Mouse (Mus musculus): ENCODE results near the gene Foxb1.

Foxb1 gene

DNA sequence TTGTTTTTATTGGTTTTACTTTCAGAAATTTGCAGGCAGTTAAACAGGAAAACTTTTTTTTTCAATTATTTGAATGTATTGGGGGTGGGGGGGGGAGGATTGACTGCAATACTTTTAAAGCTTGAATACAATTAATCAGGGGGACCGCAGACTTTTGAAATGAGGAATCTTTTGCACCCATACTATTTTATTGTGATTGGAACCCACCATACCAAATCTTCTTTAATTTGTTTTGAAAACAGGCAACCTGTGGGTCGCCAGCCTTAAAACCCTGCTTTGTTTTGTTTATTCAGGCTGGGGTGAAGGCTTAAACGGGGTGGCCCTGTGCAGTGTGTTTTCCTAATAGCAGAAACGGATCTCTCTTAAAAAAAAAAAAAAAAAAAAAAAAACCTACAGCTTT is 6.2 kb upstream of the Foxb1 start:
- H3K9me3 ChIP-seq (ENCODE audit: low read length) = no peaks in the 10 kb centered on the region
- peaks cover 97% of the 10 kb centered on the region for H3K27me3 ChIP-seq (ENCODE audit: insufficient read depth, low read length)
- peaks cover 86% of the 10 kb centered on the region for H3K4me1 ChIP-seq (replicated peaks; ENCODE audit: low read depth, low read length)
- H3K4me3 ChIP-seq (replicated peaks; ENCODE audit: low read length) = no peak overlapping the region
- no peak for TF ChIP-seq CTCF (conservative IDR thresholded peaks at IDR 0.05; ENCODE audit: low read length)
- no peak for TF ChIP-seq POU5F1 (IDR thresholded peaks at IDR 0.05; ENCODE audit: borderline replicate concordance, low read length)
- TF ChIP-seq NANOG (IDR thresholded peaks at IDR 0.05; ENCODE audit: borderline replicate concordance, low read length) = no peak
- H3K36me3 ChIP-seq (ENCODE audit: insufficient read depth, low read length) = no peaks in the 10 kb centered on the region

DNA sequence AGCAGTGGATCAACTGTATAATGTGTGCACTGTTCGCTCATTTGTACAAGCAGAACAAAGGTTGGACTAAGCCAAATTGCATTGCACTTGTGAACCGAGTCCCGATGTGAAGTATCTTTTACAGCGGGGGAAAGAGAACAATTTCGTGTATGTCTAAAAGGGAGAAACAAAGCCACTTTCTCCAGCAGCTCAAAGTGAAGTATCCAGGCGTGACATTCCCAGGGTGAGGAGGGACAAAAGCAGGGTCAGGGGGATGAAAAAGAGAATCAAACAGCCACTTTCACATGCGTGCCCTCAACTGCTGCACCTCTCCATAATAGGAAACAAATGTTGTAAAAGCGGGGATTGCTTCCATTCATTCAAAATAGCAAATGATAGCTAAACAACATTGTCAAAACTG is 5.6 kb upstream of the Foxb1 start:
- no peak overlapping the region for H3K4me3 ChIP-seq (replicated peaks; ENCODE audit: low read length)
- peaks cover 97% of the 10 kb centered on the region for H3K27me3 ChIP-seq (ENCODE audit: insufficient read depth, low read length)
- peaks cover 93% of the 10 kb centered on the region for H3K4me1 ChIP-seq (replicated peaks; ENCODE audit: low read depth, low read length)
- no peaks in the 10 kb centered on the region for H3K9me3 ChIP-seq (ENCODE audit: low read length)
- TF ChIP-seq POU5F1 (IDR thresholded peaks at IDR 0.05; ENCODE audit: borderline replicate concordance, low read length) (no peak), NANOG (IDR thresholded peaks at IDR 0.05; ENCODE audit: borderline replicate concordance, low read length) (no peak), CTCF (conservative IDR thresholded peaks at IDR 0.05; ENCODE audit: low read length) (no peak)
- no peaks in the 10 kb centered on the region for H3K36me3 ChIP-seq (ENCODE audit: insufficient read depth, low read length)

DNA sequence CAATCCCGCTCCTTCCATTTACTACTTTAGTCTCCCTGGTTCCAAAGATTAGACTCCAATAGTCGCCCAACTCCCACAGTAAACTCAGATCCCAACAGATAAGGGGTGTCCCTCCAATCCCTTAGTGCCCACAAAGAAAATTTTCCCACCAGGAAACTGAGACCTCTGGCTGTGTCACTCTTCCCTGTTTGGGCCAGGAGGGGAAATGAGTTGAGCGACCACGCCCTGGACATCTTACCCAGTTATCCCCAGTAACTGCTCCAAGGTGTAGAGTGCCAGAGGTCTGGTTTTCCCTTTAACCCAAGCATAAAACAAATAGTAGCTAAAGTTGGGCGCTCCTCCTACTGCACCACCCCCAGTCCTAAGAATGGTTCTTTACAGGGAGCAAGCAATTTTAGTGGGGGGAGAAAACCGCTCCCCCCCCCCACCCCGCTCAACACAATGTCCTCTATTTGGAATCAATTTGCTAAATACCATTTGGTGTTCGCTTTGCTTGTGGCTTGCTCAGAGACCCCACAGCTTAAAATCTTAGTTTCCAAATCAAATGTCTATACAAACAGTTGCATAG is 4.8 kb upstream of the Foxb1 start:
- H3K27me3 ChIP-seq (ENCODE audit: insufficient read depth, low read length) = peaks cover 99% of the 10 kb centered on the region
- peaks cover 96% of the 10 kb centered on the region for H3K4me1 ChIP-seq (replicated peaks; ENCODE audit: low read depth, low read length)
- no peaks in the 10 kb centered on the region for H3K9me3 ChIP-seq (ENCODE audit: low read length)
- TF ChIP-seq NANOG (IDR thresholded peaks at IDR 0.05; ENCODE audit: borderline replicate concordance, low read length) (no peak), POU5F1 (IDR thresholded peaks at IDR 0.05; ENCODE audit: borderline replicate concordance, low read length) (no peak)
- H3K36me3 ChIP-seq (ENCODE audit: insufficient read depth, low read length) = no peaks in the 10 kb centered on the region
- H3K4me3 ChIP-seq (replicated peaks; ENCODE audit: low read length) = 0 out of 2 replicates have a peak overlapping the region, but pooled peaks have one; percentile 45

DNA sequence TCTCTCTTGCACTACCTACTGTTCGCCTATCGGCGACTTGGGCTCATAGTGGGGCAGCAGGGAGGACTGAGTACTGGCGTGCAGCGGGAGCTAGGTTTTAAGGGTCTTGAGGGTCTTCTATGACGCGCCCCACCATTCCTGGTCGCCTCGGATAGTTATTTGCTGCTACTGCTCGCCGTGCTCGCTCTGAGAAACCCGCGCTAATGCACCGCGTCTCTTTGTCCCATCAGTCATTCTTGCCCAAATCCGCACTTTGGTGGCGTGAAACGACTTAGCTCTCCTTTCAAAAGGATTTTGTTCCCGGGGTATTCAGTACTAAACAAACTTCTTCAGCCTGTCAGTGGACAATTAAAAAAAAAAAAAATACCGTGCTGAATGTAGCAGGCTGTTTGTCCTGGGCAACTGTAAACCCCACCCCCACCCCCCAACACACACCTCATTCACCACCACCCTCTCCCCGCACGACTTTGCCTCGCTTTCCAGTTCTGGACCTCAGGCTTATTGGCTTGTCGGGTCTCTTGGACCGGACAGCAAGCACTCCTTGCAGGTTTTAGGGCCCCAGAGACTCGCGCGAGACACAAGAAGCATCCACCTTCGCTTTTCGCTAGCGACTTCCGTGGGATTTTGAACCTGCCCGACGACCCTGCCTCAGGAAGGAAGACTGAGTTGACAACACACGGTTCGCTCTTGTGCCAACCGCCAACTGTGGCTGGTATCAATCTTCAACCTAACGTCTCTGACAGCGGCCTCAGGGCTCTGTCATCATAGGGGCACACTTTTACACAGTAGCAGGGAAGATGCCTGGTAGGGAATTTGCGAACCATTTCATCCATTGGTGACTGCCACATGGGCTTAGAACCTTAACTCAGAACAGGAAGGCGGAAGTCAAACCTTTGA is 4.1 kb upstream of the Foxb1 start:
- TF ChIP-seq CTCF (conservative IDR thresholded peaks at IDR 0.05; ENCODE audit: low read length) = no peak
- TF ChIP-seq NANOG (IDR thresholded peaks at IDR 0.05; ENCODE audit: borderline replicate concordance, low read length) = no peak
- no peak for TF ChIP-seq POU5F1 (IDR thresholded peaks at IDR 0.05; ENCODE audit: borderline replicate concordance, low read length)

DNA sequence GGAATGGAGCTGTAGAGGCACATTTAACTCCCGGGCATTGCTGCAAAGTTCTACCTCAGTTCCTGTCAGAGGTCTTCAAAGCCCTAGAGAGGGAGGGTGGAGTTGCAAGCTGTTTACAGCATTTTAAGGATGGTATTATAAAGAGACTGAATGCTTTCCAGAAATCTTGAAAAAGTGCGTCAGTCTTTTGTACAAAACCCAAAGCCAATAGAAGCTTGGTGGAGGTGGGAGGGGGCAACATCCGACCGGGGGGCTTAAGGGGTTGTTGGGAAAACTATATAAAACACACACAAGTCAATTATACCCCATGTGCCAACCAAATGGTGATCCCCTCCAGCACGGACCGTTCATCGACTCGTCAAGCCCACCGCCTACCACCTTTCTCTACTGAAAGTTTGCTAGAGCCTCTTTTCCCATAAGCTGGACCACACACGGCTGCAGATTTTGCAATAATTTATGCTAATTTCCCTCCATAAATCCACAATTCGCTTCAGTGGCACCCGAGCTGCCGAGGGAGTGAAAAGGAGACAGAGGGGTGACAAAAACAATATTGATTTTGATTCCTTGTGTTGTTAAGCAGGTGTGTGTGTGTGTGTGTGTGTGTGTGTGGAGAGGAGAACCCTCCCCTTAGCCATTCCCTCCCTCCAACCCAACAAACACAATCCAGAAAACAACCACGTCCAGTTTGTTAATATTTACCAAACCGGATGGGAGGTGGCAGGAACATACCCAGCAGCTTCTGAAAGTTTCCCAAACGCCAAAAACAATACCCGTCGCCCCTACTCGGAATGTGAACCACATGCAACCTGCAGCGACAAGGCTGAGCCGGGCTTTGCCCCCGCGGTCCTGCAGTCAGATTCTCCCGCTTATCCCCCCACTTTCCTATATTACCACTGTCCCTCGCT is 3.2 kb upstream of the Foxb1 start:
- TF ChIP-seq CTCF (conservative IDR thresholded peaks at IDR 0.05; ENCODE audit: low read length) = no peak
- TF ChIP-seq POU5F1 (IDR thresholded peaks at IDR 0.05; ENCODE audit: borderline replicate concordance, low read length) = no peak
- no peak for TF ChIP-seq NANOG (IDR thresholded peaks at IDR 0.05; ENCODE audit: borderline replicate concordance, low read length)
- Histone ChIP-seq H3K4me1 (replicated peaks; ENCODE audit: low read depth, low read length) (peaks cover 93% of the 10 kb centered on the region), H3K4me3 (replicated peaks; ENCODE audit: low read length) (peak overlapping the region; percentile 45), H3K9me3 (ENCODE audit: low read length) (no peaks in the 10 kb centered on the region), H3K27me3 (ENCODE audit: insufficient read depth, low read length) (peaks cover 99% of the 10 kb centered on the region), H3K36me3 (ENCODE audit: insufficient read depth, low read length) (no peaks in the 10 kb centered on the region)

More for the DNA sequence above, 4.1 kb upstream of the Foxb1 start:
- peaks cover 96% of the 10 kb centered on the region for H3K4me1 ChIP-seq (replicated peaks; ENCODE audit: low read depth, low read length)
- H3K36me3 ChIP-seq (ENCODE audit: insufficient read depth, low read length) = no peaks in the 10 kb centered on the region
- H3K4me3 ChIP-seq (replicated peaks; ENCODE audit: low read length) = peak overlapping the region; percentile 45
- H3K9me3 ChIP-seq (ENCODE audit: low read length) = no peaks in the 10 kb centered on the region
- peaks cover 99% of the 10 kb centered on the region for H3K27me3 ChIP-seq (ENCODE audit: insufficient read depth, low read length)

DNA sequence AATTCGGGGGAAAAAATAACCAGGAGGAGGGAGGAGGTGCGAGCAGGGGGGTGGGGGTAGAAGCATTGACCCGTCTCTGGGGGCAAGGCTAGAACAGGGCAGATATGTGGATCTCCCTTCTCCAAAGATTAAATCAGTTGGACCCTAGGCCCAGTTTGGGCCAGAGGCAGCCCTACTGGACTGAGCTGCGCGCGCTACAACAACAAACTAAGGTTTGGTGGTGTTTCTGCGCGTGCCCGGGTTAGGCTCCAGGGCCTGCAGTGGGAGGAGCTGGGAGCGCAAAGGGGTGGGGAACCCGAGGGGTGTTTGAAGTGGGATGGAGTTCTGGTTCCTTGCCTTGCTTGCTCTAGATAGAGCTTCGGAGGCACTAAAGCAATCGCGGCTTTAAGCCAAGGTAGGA is 2.0 kb upstream of the Foxb1 start:
- H3K36me3 ChIP-seq (ENCODE audit: insufficient read depth, low read length) = no peaks in the 10 kb centered on the region
- TF ChIP-seq NANOG (IDR thresholded peaks at IDR 0.05; ENCODE audit: borderline replicate concordance, low read length) (no peak), CTCF (conservative IDR thresholded peaks at IDR 0.05; ENCODE audit: low read length) (no peak), POU5F1 (IDR thresholded peaks at IDR 0.05; ENCODE audit: borderline replicate concordance, low read length) (no peak)
- H3K4me3 ChIP-seq (replicated peaks; ENCODE audit: low read length) = 0 out of 2 replicates have a peak overlapping the region, but pooled peaks have one; percentile 13
- peaks cover 93% of the 10 kb centered on the region for H3K4me1 ChIP-seq (replicated peaks; ENCODE audit: low read depth, low read length)
- no peaks in the 10 kb centered on the region for H3K9me3 ChIP-seq (ENCODE audit: low read length)
- H3K27me3 ChIP-seq (ENCODE audit: insufficient read depth, low read length) = peaks cover 98% of the 10 kb centered on the region

DNA sequence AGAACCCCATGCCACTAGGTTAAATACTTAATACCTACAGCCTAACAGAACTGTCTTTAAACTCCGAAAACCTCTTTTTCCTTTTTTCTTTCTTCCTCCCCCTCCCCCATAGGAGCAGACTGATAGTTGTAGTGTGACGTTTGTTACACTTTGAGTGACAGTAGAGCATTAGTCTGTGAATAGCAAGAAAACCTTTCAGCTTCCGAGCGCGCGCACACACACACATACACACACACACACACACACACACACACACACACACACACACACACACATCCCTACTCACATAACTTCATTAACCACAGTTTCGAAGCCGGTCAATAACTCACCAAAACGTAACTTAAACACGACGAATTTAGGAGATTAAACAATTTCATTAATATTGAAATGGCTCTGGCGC is 1.5 kb upstream of the Foxb1 start:
- TF ChIP-seq CTCF (conservative IDR thresholded peaks at IDR 0.05; ENCODE audit: low read length) (no peak), NANOG (IDR thresholded peaks at IDR 0.05; ENCODE audit: borderline replicate concordance, low read length) (no peak), POU5F1 (IDR thresholded peaks at IDR 0.05; ENCODE audit: borderline replicate concordance, low read length) (no peak)
- no peaks in the 10 kb centered on the region for H3K36me3 ChIP-seq (ENCODE audit: insufficient read depth, low read length)
- peaks cover 93% of the 10 kb centered on the region for H3K4me1 ChIP-seq (replicated peaks; ENCODE audit: low read depth, low read length)
- no peak overlapping the region for H3K4me3 ChIP-seq (replicated peaks; ENCODE audit: low read length)
- H3K9me3 ChIP-seq (ENCODE audit: low read length) = no peaks in the 10 kb centered on the region
- H3K27me3 ChIP-seq (ENCODE audit: insufficient read depth, low read length) = peaks cover 96% of the 10 kb centered on the region

DNA sequence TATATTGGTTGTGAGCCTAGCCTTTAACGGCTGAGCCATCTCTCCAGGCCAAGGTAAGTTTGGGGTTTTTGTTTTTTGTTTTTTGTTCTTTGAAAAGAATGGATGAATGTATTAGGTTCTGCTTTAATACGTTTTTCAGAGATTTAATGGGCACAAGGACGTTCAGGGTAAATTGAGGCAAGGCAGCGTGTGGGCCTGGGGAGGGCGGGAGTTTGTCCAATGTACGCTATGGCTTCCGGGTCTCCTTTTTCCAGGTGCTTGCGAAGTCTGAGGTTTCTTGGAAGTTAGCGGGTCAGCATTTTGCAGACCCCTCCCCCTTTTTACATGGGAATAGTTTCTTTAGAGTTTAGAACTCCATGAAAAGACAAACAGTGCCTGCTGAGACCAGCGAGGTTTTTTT is 829 bp upstream of the Foxb1 start:
- peaks cover 90% of the 10 kb centered on the region for H3K4me1 ChIP-seq (replicated peaks; ENCODE audit: low read depth, low read length)
- H3K4me3 ChIP-seq (replicated peaks; ENCODE audit: low read length) = no peak overlapping the region
- no peak for TF ChIP-seq NANOG (IDR thresholded peaks at IDR 0.05; ENCODE audit: borderline replicate concordance, low read length)
- H3K27me3 ChIP-seq (ENCODE audit: insufficient read depth, low read length) = peaks cover 97% of the 10 kb centered on the region
- H3K36me3 ChIP-seq (ENCODE audit: insufficient read depth, low read length) = no peaks in the 10 kb centered on the region
- H3K9me3 ChIP-seq (ENCODE audit: low read length) = no peaks in the 10 kb centered on the region

Measured in E14TG2a.4 (cell line).